Mouse (Mus musculus) lung, postnatal 25 days (tissue): Measurements from ENCODE around the gene Hecw2.
A peak's percentile ranks its signal among the peaks of the same experiment; 100 is the strongest.

Source experiments
- DNase-seq: peaks from one replicate; pipeline ENCODE4 v3.0.0; 2022; ENCODE audit warnings: low spot score

Gene Hecw2

GRCm38 (mm10) chr1:54194954-54195305 is at the start of gene Hecw2:
TSS of gene Hecw2 (minus strand) at chr1:54195168.
- no peak for DNase-seq

DNA sequence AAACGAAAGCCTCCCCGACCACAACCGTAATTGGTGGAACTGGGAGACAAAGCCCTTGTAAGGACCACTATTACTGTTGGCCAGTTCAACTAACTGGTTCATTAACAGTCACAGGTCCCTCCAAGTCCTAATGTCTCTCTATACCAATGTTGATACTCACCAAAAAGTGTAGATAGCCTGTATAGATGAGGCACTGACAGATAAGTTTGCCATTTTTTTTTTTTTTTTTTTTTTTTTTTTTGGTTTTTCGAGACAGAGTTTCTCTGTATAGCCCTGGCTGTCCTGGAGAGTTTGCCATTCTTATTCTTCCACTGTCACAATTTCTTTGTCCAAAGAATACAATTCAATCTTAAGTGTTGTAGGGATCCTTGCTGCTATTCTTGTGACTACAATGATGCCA is 47.8 kb upstream of the Hecw2 start:
- no peak for DNase-seq

- no peak for DNase-seq
Observed at GRCm38 (mm10) chr1:54220273-54220672, 25.3 kb upstream of the Hecw2 start.

GRCm38 (mm10) chr1:54194183-54194953 is 600 bp downstream of the Hecw2 start:
- DNase-seq: peak; percentile 7

- no peak for DNase-seq
Observed at GRCm38 (mm10) chr1:54193191-54193770, 1.7 kb downstream of the Hecw2 start.

DNA sequence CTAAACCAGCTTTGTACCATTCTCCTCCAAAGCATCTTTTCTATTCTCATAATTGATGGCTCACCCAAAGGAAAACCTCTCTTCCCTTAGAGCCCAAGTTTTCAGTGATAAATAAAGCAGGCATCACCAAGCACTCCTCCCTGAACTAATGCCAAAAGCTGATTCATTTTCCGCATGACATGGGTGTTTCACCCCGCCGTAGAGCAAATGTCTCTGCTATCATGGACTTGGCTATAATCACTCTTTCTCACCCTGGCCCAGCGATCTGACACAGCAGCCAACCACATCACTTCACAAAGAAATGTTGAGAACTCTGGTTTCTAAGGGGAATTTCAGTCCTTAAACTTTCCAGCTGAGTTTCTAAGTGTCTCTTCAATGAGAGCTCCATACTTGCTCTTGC is 7.4 kb downstream of the Hecw2 start:
- DNase-seq: no peak

GRCm38 (mm10) chr1:54186347-54186746 is 8.6 kb downstream of the Hecw2 start:
- DNase-seq: no peak

- no peak for DNase-seq
Observed at GRCm38 (mm10) chr1:54180663-54181062, 14.3 kb downstream of the Hecw2 start.

GRCm38 (mm10) chr1:54179179-54179578 is 15.8 kb downstream of the Hecw2 start:
- DNase-seq: no peak

DNA sequence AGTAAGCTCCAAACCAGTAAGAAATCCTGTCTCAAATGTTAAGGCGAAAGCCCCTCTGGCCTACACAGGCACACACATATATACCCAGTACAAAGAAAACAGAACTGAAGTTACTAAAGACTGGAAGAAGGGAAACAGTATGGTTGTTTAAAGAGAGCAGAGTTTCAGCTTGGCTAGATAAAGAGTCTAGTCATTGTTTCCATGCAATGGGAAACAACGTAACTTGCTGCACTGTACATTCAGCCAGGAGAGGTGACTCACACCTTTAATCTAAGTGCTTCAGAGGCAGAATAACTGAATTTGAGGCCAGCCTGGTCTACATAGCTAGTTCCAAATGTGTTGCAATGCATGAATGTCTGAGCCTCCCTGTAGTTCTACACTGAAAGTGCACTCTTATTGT is 18.4 kb downstream of the Hecw2 start:
- no peak for DNase-seq

DNA sequence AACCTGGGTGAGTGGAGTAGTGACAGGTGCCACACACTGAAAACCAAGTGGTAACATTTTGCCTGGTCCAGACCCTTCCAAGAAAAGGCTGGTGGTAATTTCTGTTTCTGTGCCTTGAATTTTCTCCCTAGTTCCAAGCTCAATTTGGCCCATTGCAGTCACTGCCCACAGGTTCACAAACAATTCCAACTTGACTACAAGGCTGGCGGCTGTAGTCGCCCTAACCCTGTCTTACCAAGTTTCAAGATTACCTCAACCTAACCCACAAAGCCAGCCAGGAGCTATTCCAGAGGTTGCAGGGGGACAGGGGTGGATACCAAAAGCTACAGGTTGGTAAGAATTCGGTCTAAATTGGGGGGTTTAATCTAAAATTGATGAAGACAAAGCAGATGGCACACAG is 27.0 kb downstream of the Hecw2 start:
- no peak for DNase-seq

- no peak for DNase-seq
Observed at GRCm38 (mm10) chr1:54159531-54159930, 35.4 kb downstream of the Hecw2 start.

GRCm38 (mm10) chr1:54153216-54153786 is 41.7 kb downstream of the Hecw2 start:
- DNase-seq: peak; percentile 1

DNA sequence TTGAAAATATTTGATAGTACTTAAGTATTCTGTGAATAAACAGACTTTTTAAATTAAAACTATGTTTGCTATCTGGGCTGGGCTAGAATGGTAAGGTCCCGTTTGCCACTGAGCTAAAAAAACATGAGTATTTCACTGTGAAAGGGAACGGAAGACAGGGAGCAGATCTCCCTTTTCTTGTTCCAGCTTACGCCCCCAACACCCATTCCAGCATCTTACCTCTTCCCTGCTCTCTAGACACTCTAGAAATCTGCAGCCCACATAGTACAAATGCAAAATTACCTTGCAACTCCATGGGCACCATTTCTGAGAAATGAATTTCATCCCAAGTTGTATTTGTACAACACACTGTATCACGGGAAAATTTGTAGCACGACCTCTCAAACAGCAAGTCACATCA is 49.9 kb downstream of the Hecw2 start:
- DNase-seq: no peak

DNA sequence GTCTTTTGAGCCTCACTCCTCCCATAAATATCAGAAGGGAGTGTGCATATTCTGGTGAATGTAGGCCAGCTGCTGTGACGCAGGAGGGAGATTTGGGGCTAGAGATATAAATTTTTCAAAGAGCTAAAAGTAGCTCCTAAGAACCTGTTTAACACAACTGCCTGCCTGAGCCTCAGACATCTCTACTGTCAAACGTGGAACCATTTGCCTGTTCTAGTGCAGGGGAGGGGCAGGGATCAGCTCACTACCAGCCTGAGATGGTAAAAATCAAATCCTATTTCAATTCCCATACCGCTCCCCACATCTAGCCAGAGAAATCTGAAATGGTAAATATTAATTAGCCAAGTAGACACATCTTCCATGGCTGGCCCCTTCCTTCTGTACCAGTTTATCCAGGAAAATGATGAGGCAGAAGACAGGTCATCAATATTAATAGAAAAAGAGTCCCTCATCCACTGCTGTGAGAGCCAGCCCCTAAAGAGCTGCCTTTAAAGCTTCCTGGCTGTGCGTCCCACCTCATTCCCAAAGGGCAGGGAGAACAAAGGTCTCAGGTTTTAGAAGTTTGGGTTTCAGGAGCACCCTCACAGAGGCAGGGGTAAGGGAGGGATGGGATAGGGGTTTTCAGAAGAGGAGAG is 61.0 kb downstream of the Hecw2 start:
- DNase-seq: no peak

- DNase-seq: no peak
Observed at GRCm38 (mm10) chr1:54128714-54129431, 66.1 kb downstream of the Hecw2 start.

DNA sequence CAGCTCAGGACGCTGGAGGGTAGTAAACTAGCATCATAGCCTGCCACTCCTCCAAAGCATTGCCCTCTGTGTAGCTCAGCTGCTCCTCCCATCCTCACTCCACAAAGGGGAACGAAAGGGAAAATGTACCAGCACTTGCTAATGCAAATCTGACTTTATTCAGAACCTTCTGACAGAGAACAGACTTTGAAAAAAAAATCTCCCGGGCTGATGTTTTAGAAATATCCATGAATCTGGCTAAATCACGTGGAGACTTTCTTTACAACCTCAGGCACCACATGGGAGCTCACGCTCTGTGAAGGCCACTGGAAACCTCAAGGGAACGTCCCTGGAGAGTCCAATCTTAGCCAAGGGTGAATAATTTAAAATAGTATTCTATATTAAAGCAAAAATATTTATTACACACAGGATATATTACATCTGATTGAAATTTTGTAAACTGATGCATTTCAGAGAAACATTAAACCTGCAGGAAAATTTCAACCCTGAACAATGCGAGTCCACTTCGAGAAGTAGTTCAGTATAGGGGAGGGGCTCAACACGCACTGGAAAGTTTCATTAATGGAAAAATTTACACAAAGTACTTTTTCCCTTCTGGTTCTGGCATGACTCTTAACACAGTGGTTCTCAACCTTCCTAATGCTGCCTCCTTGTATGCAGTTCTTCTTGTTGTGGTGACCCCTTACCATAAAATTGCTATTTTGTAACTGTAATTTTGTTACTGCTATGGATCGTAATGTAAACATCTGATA is 67.8 kb downstream of the Hecw2 start:
- no peak for DNase-seq

- DNase-seq: no peak
Observed at GRCm38 (mm10) chr1:54122551-54122950, 72.4 kb downstream of the Hecw2 start.

DNA sequence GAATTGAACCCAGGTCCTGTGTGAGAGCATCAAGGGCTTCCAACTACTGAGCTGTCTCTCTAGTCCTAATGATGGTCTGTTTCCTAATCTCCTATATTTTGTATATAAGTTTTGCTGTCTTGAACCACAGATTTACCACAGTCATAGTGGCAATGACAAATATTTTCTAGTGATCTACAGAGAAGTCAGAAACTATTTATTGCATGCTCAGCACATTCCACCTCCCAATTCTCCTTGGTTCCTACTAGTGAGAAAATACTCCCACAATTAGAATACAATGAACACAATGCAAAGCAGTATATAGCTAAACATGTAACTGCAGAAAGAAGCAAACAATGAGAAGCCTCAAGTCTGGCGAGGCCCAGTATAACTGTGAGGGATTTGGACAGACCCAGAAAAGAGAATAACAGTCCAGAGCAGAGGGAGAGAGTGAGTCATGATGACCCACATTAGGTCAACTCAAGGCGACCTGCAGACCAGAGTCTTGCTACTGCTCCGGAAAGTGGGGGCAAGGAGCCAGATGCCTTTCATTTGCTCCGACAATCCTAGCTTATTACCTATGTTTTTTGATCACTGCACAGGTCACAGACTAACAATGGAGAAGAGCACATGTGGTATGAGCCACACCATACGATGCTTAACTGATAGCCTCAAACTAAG is 73.8 kb downstream of the Hecw2 start:
- no peak for DNase-seq

DNA sequence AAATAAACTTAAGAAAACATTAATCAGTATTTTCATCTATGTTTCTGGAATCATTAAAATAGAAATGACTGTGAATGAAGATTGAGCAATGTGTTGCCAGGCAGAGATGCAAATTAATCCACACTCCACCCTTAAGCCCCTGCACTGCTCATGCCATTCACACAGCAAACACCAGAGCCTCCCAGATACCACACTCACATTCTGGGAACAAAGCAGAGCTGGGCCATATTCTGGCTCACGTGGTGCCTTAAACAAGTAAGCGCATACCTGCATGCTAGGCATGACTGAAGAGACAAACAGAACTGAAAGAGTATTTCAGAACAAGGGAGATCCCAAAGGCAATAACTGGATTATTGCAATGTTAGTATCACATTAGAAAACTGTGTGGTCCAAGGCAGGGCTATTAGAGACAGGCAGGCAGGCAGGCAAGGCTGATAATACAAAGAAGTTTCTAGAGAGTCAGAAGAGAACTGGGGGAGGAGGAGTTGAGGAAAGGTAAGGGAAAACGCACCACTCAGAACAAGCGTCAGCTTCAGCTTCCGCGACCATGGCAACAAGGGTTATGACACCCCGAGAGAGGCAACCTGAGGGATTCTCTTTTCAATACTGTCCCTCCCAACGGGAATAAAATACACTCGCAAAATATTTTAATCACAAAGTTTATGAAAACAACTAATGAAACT is 75.2 kb downstream of the Hecw2 start:
- DNase-seq: no peak
